Mouse (Mus musculus) cerebellum, postnatal 14 days (tissue): ENCODE results near the gene Ifi202b.
"Not testable (repeated sequence)": the region's sequence is repeated elsewhere in the genome, so short reads cannot be mapped to it uniquely, and the experiment has no call there.

ENCODE experiments used
- DNase-seq, 2 experiments: peaks; one replicate each; pipeline ENCODE4 v3.0.0; 2021; ENCODE audit warnings: mixed read lengths in 2 of 2

Ifi202b gene

DNA sequence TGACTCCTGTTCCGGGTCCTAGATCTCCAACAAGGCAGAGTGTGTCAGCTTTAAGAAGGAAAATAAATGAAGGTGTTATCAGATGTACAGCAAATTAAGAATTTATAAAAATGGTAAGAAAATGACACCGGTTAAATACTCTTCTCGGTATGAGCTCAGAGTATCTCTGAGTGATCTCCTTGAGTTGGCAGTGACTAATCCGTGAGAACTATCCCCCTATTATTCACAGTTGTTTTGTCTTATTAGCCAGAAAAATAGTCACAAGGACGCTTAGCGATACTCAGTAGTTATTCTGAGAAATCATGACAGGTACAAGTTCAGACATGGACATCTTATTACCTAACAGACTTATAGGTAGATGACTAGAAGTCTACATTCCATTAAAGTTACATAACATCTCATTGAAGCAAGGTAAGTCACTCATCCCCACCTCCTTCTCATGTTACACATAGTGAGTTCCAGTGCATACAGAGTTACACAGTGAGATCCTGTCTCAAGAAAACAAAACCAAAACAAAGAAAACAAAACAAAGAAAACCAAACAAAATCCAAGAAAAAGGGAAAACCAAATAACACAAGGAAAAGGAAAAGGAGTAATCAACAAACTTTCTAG lies at the start of gene Ifi202b:
Ifi202b (minus strand) TSS at position 51 of the 612 bp plus-strand sequence.
- not testable (repeated sequence) for DNase-seq

DNA sequence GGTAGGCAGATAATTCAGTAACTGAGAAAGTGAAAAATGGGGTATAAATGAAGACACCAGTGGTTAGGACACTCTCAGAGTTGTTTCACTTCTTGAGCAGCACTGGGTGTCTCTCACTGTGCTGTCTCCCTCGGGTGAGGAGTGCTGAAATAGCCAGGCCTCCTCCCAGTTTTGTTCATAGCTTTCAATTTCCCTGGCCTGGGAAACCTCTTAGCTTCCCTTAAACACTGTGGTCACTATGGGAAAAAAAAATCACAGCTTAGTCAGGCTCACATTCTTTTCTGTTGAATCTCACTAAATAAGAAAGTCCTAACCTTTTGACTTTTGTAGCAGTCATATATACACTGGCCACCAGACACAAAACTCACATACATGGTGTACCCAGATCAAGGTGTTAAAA lies 49.2 kb upstream of the Ifi202b start, which contains the start of gene Ifi205:
Ifi205 (minus strand) TSS at position 113 of the 400 bp plus-strand sequence.
- no peak for DNase-seq

DNA sequence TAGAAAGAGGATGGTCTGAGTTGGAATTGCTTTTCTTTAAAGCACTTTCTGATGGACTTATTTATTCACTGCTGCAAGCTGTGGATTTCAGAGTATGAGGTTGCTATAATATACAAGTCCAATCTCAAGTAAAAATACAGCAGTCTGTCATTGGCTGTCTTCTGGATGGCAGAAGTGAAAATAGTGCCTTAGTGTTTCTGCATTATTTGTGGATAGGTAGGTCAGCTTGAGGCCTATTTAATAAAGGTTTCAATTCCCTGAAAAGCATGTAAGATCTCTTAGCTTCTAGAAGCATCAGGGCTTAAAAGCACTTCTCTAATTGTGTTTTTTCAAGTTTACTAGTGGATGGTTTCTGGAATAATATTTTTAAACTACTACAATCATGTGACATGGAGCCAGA lies 24.5 kb upstream of the Ifi202b start:
- not testable (repeated sequence) for DNase-seq

DNA sequence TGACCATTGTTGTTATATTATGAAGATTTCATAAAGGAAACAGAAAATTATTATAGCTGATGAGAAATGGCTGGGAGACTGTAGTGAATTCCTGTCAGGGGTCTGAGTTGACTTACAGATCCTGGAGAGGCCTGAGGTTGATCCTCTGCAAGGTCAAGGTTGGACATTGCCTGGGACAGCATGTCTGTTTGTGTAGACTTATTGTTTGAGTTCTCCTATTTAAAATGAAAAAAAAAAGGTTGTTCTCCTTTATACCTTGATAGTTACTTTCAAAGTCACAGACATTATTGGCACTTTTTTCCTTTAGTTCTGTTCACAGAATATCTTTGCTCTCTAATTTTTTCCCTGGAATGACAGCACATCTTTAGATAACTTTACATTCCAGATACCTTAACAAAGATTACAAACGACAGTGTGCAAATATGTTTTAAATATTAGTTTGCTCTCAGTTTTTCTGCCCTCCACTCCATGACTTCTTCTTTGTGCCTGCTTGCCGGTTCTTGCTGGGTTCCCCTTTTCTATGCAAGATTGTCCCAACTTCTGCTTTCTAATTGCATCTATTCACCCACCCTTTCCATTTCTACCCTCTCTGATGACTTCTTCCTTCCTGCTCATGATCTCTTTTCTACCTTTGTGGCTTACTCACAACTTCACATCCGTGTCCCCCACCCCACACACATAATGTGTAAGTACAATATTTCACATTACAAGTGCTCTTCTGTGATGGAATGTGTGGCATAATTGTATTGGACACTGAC lies 22.0 kb upstream of the Ifi202b start:
- not testable (repeated sequence) for DNase-seq

DNA sequence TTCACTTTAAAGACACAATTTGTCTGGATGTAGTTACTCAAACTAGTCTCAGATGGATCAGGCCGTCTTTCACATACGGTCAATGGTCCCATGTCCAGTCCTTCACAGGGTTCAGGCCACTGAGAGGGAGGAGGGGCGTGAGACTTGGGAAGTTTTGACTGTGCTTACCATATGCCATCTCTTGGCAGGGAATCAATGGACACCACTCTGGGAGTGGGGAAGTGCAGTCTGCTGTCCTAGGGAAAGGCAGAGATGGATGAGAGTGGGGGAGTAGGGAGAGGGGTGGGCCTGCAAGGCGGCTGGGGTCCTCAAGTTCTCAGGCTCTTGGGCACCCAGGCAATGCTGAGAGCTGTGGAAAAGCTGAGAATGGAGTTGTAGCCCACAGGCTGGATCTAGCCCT lies 12.5 kb upstream of the Ifi202b start:
- DNase-seq, result peak; percentile 40 to 72

DNA sequence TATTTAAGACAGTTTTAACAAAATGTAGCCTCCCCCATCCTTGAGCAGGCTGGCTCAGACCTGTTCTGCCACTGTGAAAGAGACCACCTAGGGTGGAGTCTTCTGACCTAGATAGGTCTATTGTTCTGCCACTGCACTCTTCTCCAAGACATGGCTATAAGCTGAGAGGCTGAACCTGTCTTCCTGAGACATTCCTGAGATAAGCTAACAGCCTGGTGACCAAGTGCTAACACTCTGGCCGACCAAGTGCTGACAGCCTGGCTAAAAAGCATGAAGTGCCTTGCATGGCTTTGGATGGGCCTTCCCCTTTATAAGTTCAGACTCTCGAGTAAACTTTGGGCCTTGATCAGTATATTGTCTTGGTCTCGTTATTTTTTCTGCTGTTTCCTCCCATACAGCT lies 1.5 kb downstream of the Ifi202b start:
- not testable (repeated sequence) for DNase-seq

DNA sequence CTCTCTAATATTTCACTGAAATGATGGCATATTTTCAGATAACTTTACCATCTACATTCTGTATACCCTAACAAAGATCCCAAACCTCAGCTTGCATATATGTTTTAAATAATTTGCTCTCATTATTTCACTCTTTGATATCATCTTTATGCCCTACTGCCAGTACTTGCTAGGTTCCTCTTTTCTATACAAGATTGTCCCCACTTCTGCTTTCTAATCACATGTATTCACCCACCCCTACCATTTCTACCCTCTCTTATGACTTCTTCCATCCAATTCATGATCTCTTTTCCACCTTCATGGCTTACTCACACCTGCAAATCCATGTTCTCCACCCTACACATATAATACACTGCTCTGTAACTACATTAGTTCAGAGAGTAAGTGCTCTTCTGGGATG lies 4.9 kb downstream of the Ifi202b start:
- DNase-seq, result no peak

DNA sequence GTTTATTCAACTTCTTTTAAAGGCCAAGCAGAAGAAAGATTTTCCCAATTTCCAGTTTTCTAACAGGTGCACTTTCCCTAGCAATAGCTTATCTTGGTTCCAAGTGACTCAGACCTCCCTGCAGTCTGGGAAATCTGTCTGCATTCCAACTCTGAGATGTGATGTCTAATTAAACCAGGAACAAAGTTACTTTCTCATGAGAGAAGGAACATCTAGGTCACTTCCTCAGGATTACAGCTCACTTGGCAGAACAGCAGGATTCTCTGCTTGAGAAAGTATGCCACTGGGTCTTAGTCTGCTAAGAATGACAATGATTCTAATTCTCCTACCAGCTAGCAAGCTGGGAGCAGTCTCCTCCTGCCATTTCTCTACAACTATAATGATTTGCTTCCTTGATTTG lies 9.4 kb downstream of the Ifi202b start:
- no peak for DNase-seq

DNA sequence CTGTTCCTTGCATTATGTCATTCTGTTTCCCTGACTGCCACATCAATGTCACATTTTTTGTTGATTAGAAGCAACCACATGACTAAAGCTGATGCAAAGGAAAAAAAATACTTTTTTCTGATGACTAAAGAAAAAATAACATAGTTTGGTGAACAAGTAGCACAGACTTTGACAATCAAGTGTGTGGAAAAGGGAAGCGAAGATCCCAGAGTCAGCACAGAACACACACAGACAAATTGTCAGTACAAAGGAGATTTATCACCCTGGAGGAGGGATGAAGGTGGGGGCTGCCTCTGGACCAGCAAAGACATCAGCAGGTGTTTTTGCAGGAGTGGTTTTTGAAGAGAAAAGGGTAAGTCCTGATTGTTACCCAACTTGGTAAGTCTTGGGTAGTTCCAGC lies 21.1 kb downstream of the Ifi202b start:
- DNase-seq, result not testable (repeated sequence)

DNA sequence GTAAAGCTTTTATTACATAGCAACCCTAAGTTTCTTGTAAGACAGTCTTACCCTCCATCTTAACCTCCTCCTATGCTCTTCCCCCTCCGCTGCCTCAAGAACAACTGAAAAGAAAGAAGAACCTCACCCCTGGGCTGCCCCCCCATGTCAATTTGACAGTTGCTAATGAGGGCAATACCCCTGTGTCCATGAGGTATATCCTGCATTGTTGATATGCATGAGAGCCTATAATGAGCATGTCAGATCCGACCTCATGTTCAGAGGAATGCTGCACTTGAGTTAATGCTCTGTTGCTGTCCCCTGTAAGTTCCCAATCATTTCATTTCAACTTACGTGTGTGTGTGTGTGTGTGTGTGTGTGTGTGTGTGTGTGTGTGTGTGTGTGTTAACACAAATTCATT lies 22.5 kb downstream of the Ifi202b start:
- not testable (repeated sequence) for DNase-seq

DNA sequence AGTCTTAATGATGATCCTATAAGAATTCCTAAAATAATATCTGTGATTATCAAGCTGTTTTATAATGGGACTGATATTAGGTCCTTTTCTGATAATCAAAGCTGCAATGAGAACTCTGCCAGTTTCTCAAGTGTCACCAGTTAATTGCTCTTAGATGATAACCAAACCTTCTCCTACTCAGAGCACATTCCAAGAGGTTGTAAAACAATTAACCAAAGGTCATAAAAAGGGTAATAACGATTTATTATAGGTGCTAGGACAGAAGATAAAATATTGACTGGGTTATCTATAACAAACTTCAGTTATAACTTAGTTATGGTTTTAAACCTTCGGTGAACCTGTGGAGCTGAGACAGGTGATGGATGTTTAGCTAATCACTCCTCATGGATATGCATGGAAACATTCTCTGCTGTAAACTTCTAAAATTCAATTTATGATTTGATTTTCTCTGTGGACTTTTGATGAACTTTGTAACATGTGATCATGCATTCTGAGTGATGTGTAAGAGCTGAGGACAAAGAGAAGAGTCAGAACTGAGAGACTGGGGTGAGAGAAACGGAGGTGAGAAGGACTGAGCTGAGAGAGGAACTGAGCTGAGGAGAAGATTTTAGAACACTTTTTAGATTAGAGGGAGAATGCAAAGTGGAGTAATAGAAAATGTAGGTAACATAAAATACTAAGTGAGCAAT lies 26.6 kb downstream of the Ifi202b start:
- not testable (repeated sequence) for DNase-seq

DNA sequence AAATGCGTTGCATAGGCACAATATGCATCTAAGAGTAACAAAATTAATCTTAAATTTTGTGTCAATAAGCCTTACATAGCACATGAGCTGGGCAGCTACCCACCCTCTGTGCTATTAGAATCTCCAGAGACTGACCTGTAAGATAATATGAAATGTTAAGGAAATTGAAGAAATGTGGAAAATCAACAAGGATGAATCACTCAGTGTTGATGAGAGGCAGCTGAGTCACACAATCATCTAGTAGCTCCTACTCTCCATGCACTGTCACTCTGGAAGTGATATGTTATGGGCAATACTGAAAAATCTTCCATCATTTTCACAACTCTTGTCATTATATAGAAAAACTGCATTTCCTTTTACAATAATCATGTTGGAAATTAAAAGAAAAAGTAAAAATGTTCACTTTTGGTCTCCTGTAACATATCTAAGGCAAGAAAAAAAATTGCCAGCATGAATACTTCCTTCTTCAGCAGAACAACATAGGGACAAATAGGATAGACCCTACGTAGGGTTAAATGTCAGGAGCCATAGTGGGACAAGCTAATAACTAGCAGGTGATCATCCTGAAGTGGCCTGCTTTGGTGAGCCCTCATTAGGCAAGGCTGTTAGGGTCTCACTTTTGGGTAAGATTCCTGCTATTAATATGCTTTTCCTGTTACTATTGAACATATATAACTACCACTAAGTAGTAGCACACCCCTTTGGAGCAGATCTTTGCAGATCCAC lies 27.3 kb downstream of the Ifi202b start:
- no peak for DNase-seq

DNA sequence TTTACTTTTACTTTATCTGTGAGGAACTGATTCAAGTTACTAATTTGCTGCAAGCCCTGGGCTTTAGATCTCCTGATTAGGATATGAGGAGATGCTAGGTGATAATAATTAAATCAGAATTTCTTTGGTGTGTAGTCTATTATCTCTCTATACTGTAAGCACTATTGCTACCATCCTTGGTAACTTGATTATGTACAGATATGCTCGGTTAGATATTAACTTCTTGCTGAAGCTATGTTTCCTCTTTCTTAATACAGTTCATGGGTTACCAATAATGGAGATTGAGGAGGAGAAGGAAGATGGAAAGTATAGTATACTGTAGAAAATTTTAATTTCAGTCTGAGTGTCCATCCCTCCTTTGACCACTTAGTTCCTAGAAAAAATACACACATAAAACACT lies 29.0 kb downstream of the Ifi202b start:
- no peak for DNase-seq

DNA sequence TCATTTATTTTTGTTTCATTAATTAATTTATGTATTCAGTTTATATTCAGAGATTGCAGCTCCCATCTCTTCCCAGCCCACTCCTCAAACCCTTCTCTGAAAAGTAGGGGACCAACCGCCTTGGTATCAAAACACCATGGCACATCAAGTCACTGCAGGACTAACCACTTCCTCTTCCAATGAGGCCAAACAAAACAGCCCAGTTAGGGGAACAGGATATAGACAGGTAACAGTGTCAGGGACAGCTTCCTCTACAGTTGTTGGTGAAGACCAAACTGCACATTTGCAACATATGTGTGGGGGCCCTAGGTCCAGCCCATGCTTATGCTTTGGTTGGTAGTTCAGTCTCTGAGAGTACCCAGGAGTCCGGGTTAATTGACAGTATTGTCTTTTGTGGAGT lies 33.5 kb downstream of the Ifi202b start:
- DNase-seq, result not testable (repeated sequence)

DNA sequence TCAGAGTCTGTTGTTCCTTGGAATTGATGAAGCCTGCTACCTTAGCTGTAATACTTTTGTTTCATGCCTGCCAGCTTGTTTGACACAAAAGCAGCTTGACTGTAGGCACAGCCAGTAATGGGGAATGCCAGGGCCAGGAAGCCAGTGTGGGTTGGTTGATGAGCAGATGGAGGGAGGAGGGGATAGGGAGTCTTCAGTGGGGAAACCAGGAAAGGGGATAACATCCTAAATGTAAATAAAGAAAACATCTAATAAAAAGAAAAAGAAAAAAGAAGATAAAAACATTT lies 39.8 kb downstream of the Ifi202b start:
- DNase-seq, result peak; percentile 72 to 76

DNA sequence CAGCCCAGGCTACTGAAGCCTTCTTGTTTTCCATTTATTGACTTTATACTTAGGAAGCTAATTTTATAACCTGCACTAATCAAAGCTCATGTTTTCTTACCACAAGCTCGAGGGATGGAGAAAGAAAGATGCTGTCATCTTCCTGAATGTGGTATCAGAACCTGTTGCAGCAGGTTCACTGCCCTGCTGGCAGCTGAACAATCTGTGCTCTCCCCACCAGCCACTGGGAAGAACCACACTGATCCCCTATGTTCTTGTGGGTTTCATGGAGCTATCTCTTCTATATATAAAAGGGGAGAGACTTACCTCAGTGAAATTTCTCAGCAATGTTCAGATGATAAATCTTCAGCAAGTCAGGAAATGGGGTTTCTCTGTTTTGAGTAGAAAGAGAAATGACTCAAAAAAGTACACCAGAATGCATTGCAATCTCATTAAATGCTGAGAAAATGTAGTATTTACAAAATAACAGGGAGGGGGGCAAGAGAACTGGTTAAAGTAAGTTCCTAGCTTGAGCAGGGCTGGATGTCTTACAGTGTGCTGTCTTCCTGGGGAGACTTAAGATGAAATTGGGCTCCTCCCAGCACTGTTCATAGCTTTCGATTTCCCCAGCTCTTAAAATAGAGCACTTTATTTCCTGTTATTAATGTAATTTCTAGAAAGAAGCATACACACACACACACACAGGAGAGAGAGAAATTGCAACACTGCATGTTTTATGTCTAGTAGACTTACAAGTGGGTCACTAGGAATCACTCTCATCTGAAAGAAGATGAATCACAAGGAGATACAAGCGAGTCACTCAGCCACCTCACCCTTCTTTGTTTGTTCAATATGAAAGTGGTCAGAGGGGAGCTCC lies 40.4 kb downstream of the Ifi202b start, which contains the start of the genes Mndal and Ifi203:
Mndal (minus strand) TSS at position 568 of the 856 bp plus-strand sequence.
Ifi203 (minus strand) TSS at position 749 of the 856 bp plus-strand sequence.
- peak; percentile 22 to 24 for DNase-seq

DNA sequence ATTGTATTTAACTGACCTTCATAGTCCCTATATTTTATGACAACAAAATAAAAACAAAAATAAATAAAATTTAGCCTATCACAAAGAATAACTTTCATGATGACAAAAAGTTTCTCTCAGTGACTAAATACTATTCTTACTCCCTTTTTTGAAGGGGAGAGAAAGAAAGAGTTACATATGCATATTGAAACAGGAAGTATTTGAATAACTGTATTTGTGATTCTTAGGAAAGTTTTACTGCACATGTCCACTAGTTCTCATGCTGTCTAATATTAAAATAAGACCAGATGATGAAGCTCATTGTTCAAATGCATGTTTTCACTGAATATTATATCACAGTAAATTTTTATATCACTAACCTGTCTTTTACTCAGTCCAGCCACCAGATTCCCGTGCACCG lies 41.0 kb downstream of the Ifi202b start:
- not testable (repeated sequence) for DNase-seq

DNA sequence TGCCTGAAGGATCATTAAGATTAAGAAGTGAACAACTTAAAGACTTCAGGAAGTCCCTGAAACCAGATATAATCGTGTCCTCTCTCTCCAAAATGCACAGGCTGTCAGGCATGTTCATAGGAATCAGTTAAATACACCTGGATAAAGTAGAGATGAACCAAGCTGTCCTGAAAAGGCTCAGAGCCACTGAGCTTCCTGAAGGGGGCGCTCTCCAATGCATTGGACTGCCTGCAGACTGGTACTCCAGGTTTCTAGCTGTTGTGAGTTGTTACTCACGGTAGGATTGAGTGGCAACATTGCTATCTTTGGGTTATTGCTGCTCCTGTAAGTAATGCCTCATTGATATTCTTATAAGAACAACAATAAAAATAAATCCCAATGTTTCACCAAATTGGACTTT lies 63.3 kb downstream of the Ifi202b start:
- not testable (repeated sequence) for DNase-seq

DNA sequence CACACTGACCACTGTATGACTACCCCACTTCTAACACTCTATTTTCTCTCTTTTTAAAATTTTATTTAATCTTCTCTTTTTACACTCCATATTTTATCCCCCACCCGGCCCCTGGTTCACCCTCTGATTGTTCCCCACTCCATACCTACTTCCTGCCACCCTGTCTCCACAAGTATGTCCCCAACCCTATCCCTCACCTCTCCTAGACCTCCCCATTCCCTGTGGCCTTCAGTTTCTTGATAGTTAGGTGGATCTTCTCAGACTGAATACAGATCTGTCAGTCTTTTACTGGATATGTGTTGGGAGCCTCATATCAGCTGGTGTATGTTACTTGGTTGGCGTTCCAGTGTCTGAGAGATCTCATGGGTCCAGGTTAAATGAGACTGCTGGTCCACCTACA lies 68.0 kb downstream of the Ifi202b start:
- DNase-seq, result no peak

DNA sequence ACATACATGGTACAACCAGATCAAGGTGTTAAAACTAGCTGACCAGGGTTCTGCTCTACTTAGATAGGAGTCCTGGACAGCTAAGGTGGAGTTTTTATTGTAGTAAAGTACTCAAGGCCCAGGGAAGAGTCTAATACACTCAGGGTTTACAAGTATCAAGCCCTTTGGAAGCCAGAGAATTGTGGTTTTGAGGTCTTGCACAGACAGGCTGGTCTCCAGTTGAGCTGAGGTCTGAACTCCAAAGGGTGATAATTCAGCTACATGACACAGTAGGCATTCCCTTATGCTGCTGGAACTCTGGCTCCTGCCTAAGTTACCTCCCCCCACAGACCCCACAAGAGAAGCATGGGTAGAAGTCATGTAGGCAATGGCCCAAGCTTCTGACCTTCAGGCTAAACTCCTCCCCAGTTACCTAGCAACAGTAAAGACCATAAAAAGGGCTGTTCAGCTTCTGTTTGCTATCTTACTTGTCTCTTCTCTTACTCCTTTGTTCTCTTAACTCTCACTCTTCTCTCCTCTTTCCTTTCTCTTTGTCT lies 69.2 kb downstream of the Ifi202b start:
- not testable (repeated sequence) for DNase-seq
